Mouse (Mus musculus) layer of hippocampus, adult 9-11 months (tissue): ENCODE measurements around the gene Adamts7.

Experiments
- DNase-seq: peaks from one replicate; pipeline ENCODE4 v3.0.0; 2022

The Adamts7 gene

GRCm38 (mm10) chr9:90237232-90238062, 74.6 kb downstream of the Adamts7 start:
- DNase-seq = no peak

- no peak for DNase-seq
Measured at GRCm38 (mm10) chr9:90240560-90240959, 77.7 kb downstream of the Adamts7 start.

GRCm38 (mm10) chr9:90241041-90241440, 78.2 kb downstream of the Adamts7 start:
- DNase-seq = no peak

- DNase-seq = no peak
Measured at GRCm38 (mm10) chr9:90241618-90242017, 78.7 kb downstream of the Adamts7 start.

GRCm38 (mm10) chr9:90242291-90242690, 79.4 kb downstream of the Adamts7 start:
- DNase-seq = no peak

- DNase-seq = peak; percentile 30
Measured at GRCm38 (mm10) chr9:90242855-90243254, 80.0 kb downstream of the Adamts7 start.

GRCm38 (mm10) chr9:90244301-90245151, 81.7 kb downstream of the Adamts7 start:
- no peak for DNase-seq

GRCm38 (mm10) chr9:90245206-90245605, 82.3 kb downstream of the Adamts7 start:
- no peak for DNase-seq

- DNase-seq = no peak
Measured at GRCm38 (mm10) chr9:90245781-90246180, 82.9 kb downstream of the Adamts7 start.

GRCm38 (mm10) chr9:90247316-90247715, 84.4 kb downstream of the Adamts7 start:
- no peak for DNase-seq

GRCm38 (mm10) chr9:90248326-90248725, 85.5 kb downstream of the Adamts7 start:
- DNase-seq = no peak

- DNase-seq = no peak
Measured at GRCm38 (mm10) chr9:90249036-90249435, 86.2 kb downstream of the Adamts7 start.

- DNase-seq = no peak
Measured at GRCm38 (mm10) chr9:90250141-90250775, 87.4 kb downstream of the Adamts7 start.

- no peak for DNase-seq
Measured at GRCm38 (mm10) chr9:90250964-90251750, 88.3 kb downstream of the Adamts7 start.

- DNase-seq = no peak
Measured at GRCm38 (mm10) chr9:90253181-90253580, 90.3 kb downstream of the Adamts7 start.

GRCm38 (mm10) chr9:90255844-90256405, 93.1 kb downstream of the Adamts7 start:
- DNase-seq = no peak

- DNase-seq = no peak
Measured at GRCm38 (mm10) chr9:90257220-90257619, 94.4 kb downstream of the Adamts7 start.
